ENCODE assay signal across 32 mouse cellular contexts in the genomic region with DNA sequence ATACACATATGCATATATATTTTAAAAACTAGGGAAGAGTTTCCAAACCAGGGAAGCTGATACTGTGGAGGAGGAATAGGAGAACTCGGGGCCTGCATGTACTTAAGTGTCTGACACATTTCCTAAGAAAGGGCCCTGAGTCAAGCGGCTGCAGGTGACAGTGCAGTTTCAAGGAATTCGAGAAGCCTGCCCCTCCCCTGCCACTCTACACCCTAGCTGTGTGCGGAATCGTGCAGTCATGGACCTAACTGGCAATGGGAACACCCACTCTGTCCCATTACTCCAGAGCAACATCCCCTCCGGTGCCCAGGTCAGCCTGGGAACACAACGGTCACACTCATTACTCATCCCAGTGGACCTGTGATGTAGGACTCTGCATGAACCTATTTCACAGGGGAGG. TPM values are rescaled to one million over a fixed set of nuclear protein-coding genes. Genes with fewer than 3 reads are reported as not detected.
DNase-seq lines count a peak whose midpoint lies in the region; ATAC-seq and TF ChIP-seq lines count a peak whose summit lies in the region.
"Had no signal": no experiment of that assay in that cellular context is flagged by ENCODE, and none has a peak within 500 bp of the region (broad histone marks: within the 10 kb centered on the region; RNA-seq: fewer than 3 reads in every experiment).

No protein-coding gene starts in this region.

- intact Hi-C loops in gastrocnemius, postnatal 36 days (cut with DNase I) = no loop called here
- intact Hi-C loops in heart, adult 2 months (cut with DNase I) = no loop called here

- H3K4me2 ChIP-seq in heart, embryonic 12.5 days = no peak overlapping the region
- no peak overlapping the region for H3K4me2 ChIP-seq in lung, embryonic 15.5 days
- H3K4me2 ChIP-seq: hindbrain, embryonic 15.5 days; liver, embryonic 15.5 days had no signal

- no peak for TF ChIP-seq POLR2A in heart, adult 2 months (IDR thresholded peaks at IDR 0.05; ENCODE audit: insufficient read depth, low read depth, low read length)

- 0 out of 2 replicates have a peak, but pooled peaks cover 3% of the 10 kb centered on the region for H3K36me3 ChIP-seq in heart, embryonic 12.5 days
- no peaks in the 10 kb centered on the region for H3K36me3 ChIP-seq in heart, adult 2 months (ENCODE audit: control insufficient read depth, insufficient read depth, low read length)
- H3K36me3 ChIP-seq in lung, embryonic 15.5 days = no peaks in the 10 kb centered on the region
- H3K36me3 ChIP-seq: hindbrain, embryonic 15.5 days; liver, embryonic 15.5 days; midbrain, embryonic 10.5 days had no signal

- TF ChIP-seq CTCF in heart, adult 2 months (IDR thresholded peaks at IDR 0.05) = no peak

- H3K79me2 ChIP-seq in heart, adult 2 months (replicated peaks; ENCODE audit: control insufficient read depth, insufficient read depth, low read length) = peaks cover 5% of the 10 kb centered on the region

- no peak overlapping the region for H3K4me3 ChIP-seq in heart, embryonic 12.5 days
- no peak overlapping the region for H3K4me3 ChIP-seq in heart, adult 2 months
- no peak overlapping the region for H3K4me3 ChIP-seq in lung, embryonic 15.5 days
- H3K4me3 ChIP-seq: hindbrain, embryonic 15.5 days; liver, embryonic 15.5 days; midbrain, embryonic 10.5 days had no signal

- no peaks in the 10 kb centered on the region for H3K27me3 ChIP-seq in heart, embryonic 12.5 days (replicated peaks)
- H3K27me3 ChIP-seq in heart, adult 2 months (ENCODE audit: control insufficient read depth, insufficient read depth, low read length) = no peaks in the 10 kb centered on the region
- H3K27me3 ChIP-seq in lung, embryonic 15.5 days = no peaks in the 10 kb centered on the region
- H3K27me3 ChIP-seq: hindbrain, embryonic 15.5 days; liver, embryonic 15.5 days had no signal

- peak overlapping the region; percentile 89 for H3K27ac ChIP-seq in heart, embryonic 12.5 days (ENCODE audit: poor library complexity, severe bottlenecking)
- H3K27ac ChIP-seq in heart, adult 2 months = no peak overlapping the region
- H3K27ac ChIP-seq in lung, embryonic 15.5 days = peak overlapping the region; percentile 48
- H3K27ac ChIP-seq: hindbrain, embryonic 15.5 days; kidney, postnatal 0 days; liver, embryonic 15.5 days; midbrain, embryonic 10.5 days; stomach, postnatal 0 days had no signal

- peaks cover 75% of the 10 kb centered on the region for H3K4me1 ChIP-seq in heart, embryonic 12.5 days (replicated peaks)
- H3K4me1 ChIP-seq in heart, adult 2 months (ENCODE audit: control insufficient read depth, insufficient read depth, low read length) = peaks cover 14% of the 10 kb centered on the region
- peaks cover 21% of the 10 kb centered on the region for H3K4me1 ChIP-seq in lung, embryonic 15.5 days

- DNase-seq in gastrocnemius, adult 18-20 months (ENCODE audit: low spot score) = peak; percentile 55
- no peak for DNase-seq in gastrocnemius, postnatal 36 days
- DNase-seq in heart, adult 2 months = no peak
- no peak for DNase-seq in lung, postnatal 10 days
- peak; percentile 31 for DNase-seq in 416B (ENCODE audit: low read depth)
- DNase-seq: adrenal gland, postnatal 25 days; cerebellum, adult 8-10 months; cerebellum, postnatal 36 days; embryo, embryonic 11 days; kidney, adult 2 months; layer of hippocampus, adult 9-11 months; lung, postnatal 36 days; thymus, adult 2 months; thymus, postnatal 4 days had no signal

- no peaks in the 10 kb centered on the region for H3K9me3 ChIP-seq in heart, embryonic 12.5 days (replicated peaks)
- no peaks in the 10 kb centered on the region for H3K9me3 ChIP-seq in lung, embryonic 15.5 days
- H3K9me3 ChIP-seq: hindbrain, embryonic 15.5 days; liver, embryonic 15.5 days; midbrain, embryonic 10.5 days had no signal

- WGBS in heart, embryonic 12.5 days = 69% methylated on average over 7 of the region's 7 CpGs
- 52% methylated on average over 7 of the region's 7 CpGs for WGBS in heart, adult 2 months
- 54% methylated on average over 7 of the region's 7 CpGs for WGBS in lung, embryonic 15.5 days

- no peak for ATAC-seq in heart, embryonic 12.5 days (ENCODE audit: insufficient number of reproducible peaks, low FRiP score)
- ATAC-seq in lung, embryonic 15.5 days (ENCODE audit: borderline replicate concordance, extremely low read depth, low FRiP score, low TSS enrichment) = no peak
- ATAC-seq in erythroid progenitor cell, adult 5-6 weeks (replicated peaks; ENCODE audit: low FRiP score, poor library complexity, severe bottlenecking) = no peak

- 0 out of 2 replicates have a peak overlapping the region, but pooled peaks have one; percentile 31 for H3K9ac ChIP-seq in heart, embryonic 12.5 days
- no peak overlapping the region for H3K9ac ChIP-seq in heart, adult 2 months (ENCODE audit: low read depth, low read length)
- H3K9ac ChIP-seq in lung, embryonic 15.5 days = no peak overlapping the region
- H3K9ac ChIP-seq: hindbrain, embryonic 15.5 days; liver, embryonic 15.5 days had no signal

- no peak for TF ChIP-seq EP300 in heart, adult 2 months (IDR thresholded peaks at IDR 0.05; ENCODE audit: insufficient read depth, low read depth, low read length)

RNA-seq across cellular contexts. Expression of gene Crybb3, which starts 25.2 kb away (rescaled TPM):
- under 1 TPM in 1 of 2 experiments, not detected in 1; 0.31 TPM for total RNA-seq in gastrocnemius, adult 18-20 months (2021)
- total RNA-seq in gastrocnemius, postnatal 36 days (2021) = under 1 TPM; 0.54 to 0.66 TPM
- 1.4 and 1.5 TPM in 2 replicates for polyA plus RNA-seq in heart, embryonic 12.5 days (2016; fragmentation: Nextera tagmentation; extraction: Ambion mirVana)
- total RNA-seq in heart, adult 2 months (2021) = 1 to 10 TPM in 1 of 2 experiments, under 1 TPM in 1; 0.68 to 1.5 TPM
- polyA plus RNA-seq in heart, adult 2 months (2012; rRNA removed) = 2.6 and 4.2 TPM in 2 replicates
- polyA plus RNA-seq in lung, embryonic 15.5 days (2015; fragmentation: Nextera tagmentation; extraction: Ambion mirVana) = 0.42 and 0.57 TPM in 2 replicates
- total RNA-seq in erythroid progenitor cell, adult 5-6 weeks (2015; ENCODE audit: low replicate concordance) = not detected in 2 replicates
- not detected in 2 replicates for total RNA-seq in erythroid progenitor cell, adult 5-6 weeks (2017; ENCODE audit: low replicate concordance)
- total RNA-seq: hematopoietic stem cell, adult 5-6 weeks had no signal
- polyA plus RNA-seq: liver, embryonic 15.5 days; neural tube, embryonic 11.5 days had no signal

RNA-seq across cellular contexts. Expression of gene Crybb2, which starts 36.7 kb away (rescaled TPM):
- total RNA-seq in gastrocnemius, adult 18-20 months (2021) = not detected
- not detected for total RNA-seq in gastrocnemius, postnatal 36 days (2021)
- not detected in 2 replicates for polyA plus RNA-seq in heart, embryonic 12.5 days (2016; fragmentation: Nextera tagmentation; extraction: Ambion mirVana)
- total RNA-seq in heart, adult 2 months (2021) = not detected
- polyA plus RNA-seq in heart, adult 2 months (2012; rRNA removed) = not detected in 2 replicates
- not detected in 2 replicates for polyA plus RNA-seq in lung, embryonic 15.5 days (2015; fragmentation: Nextera tagmentation; extraction: Ambion mirVana)
- not detected in 2 replicates for total RNA-seq in erythroid progenitor cell, adult 5-6 weeks (2015; ENCODE audit: low replicate concordance)
- 1.3 TPM in 1 of 2 replicates, not detected in the other for total RNA-seq in erythroid progenitor cell, adult 5-6 weeks (2017; ENCODE audit: low replicate concordance)
- total RNA-seq: adrenal gland, postnatal 25 days; ES-E14; hematopoietic stem cell, adult 5-6 weeks; left cerebral cortex, adult 18-20 months; left cerebral cortex, postnatal 25 days had no signal
- polyA plus RNA-seq: brain, embryonic 14.5 days; forebrain, embryonic 11.5 days; gonadal fat pad, adult 2 months; hindbrain, embryonic 15.5 days; intestine, embryonic 14.5 days; kidney, adult 2 months; kidney, postnatal 0 days; limb, embryonic 14.5 days; liver, embryonic 15.5 days; midbrain, embryonic 10.5 days; neural tube, embryonic 11.5 days; stomach, postnatal 0 days had no signal

Comparison
In these comparisons a context has a peak if more than half of its experiments do, and no peak if none do; other contexts are left out.
1. DNase-seq: peak in gastrocnemius, adult 18-20 months (single experiment) and 416B (single experiment); none in gastrocnemius, postnatal 36 days (0 of 2), heart, adult 2 months (0 of 2) and lung, postnatal 10 days (single experiment).